Mouse (Mus musculus) testis, adult 10 weeks (tissue): ENCODE data around the gene Fes. TPM values are rescaled to one million over a fixed set of nuclear protein-coding genes. Genes with fewer than 3 reads are reported as not detected.

Source experiments
- polyA plus RNA-seq: library from polyadenylated mRNA; stranded (reverse); fragments of 350-450 nt; fragmentation: Illumina TruSeq; extraction: RNeasy Lipid Tissue Mini Kit (QIAGEN cat#74804); gene quantifications from one replicate; pipeline ENCODE4 v1.2.3, GENCODE M21; 2014; ENCODE audit warnings: low read depth, low replicate concordance

Fes gene
- not detected for polyA plus RNA-seq

DNA sequence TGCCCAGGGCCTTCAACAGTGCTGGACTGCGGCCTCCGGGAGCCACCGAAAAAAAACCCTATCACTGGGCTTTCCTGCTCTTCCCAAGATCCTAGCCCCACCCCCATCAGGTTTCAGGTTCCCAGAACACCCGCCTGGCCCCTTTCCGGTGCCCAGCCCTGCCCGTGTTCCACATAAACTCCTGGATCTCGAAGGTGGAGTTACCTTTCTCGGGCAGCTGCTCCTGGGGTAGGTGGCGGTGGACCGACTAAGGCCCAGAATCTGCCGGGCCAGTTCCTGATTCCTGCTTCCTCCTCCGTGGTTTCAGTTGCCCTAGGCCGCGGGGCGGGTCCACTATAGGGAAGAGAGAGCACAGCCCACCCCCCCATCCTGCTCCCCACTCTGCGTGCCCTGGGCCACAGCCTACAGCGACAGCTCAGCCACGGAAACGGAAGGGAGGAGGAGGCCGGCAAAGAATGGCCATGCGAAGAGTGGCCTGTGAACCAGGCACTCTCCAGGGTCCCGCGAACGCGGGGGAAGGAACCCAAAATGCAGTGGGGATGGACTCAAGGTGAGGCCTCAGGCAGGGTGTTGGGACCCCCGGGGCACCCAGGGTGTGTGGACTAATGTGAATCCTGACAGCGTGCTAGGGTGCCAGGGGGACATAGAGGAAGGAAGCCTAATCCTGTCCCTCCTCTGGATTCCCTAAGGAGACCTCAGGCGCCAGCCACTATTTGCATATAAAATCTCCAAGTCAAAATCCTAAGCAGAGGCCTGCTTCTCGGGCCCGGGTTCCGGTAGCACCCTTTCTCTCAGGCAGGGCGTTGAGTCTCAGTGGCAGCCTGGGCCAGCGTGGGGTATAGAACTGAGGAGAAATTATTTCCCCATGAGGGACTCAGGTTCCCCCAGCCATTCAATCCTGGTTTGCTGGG, at the start of gene Fes:
Gene Fes, minus strand, starts transcription at position 314 of the 911 bp plus-strand sequence.

GRCm38 (mm10) chr7:80405188-80405695, 17.5 kb upstream of the Fes start, which contains the start of gene Furin:
Furin (minus strand) TSS chr7:80405436.

GRCm38 (mm10) chr7:80371041-80371751, 16.6 kb downstream of the Fes start, which contains the start of gene Man2a2:
Man2a2 (minus strand) TSS chr7:80371375.

DNA sequence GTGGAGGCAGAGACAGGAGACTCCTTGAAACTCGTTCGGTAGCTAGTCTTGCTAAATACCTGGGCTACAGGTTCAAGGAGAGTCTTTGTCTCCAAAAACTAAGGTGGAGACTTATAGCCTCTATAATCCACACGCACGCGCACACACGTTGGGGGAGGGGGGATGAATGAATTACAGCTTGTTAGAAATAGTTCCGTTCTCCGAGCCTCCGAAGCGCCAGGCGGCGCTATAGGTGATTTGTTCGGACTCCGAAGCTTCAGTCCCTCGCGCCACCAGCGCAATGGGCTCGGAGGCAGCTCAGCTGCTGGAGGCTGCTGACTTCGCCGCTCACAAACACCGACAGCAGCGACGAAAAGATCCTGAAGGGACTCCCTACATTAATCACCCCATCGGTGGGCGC, 44.9 kb downstream of the Fes start, which contains the start of gene Hddc3:
Gene Hddc3, plus strand, starts transcription at position 247 of the 400 bp plus-strand sequence.

GRCm38 (mm10) chr7:80340793-80341192, 47.0 kb downstream of the Fes start, which contains the start of gene Unc45a:
Unc45a (minus strand) TSS chr7:80341005.

Other genes with a start within 250 kb of the Fes start
- gene Sema4b, start 201.1 kb downstream of the Fes start, polyA plus RNA-seq: 0.67 TPM
- gene Cib1, start 155.1 kb downstream of the Fes start, polyA plus RNA-seq: 49.1 TPM
- gene Gdpgp1, start 155.1 kb downstream of the Fes start, polyA plus RNA-seq: 0.91 TPM
- gene Ttll13, start 141.6 kb downstream of the Fes start, polyA plus RNA-seq: 226 TPM
- 5.7 TPM for gene Ngrn, start 126.7 kb downstream of the Fes start, polyA plus RNA-seq
- 4.8 TPM for gene Vps33b, start 118.3 kb downstream of the Fes start, polyA plus RNA-seq
- gene Prc1, start 93.5 kb downstream of the Fes start, polyA plus RNA-seq: 157 TPM
- 4.5 TPM for gene Rccd1, start 63.5 kb downstream of the Fes start, polyA plus RNA-seq
- 1.2 TPM for gene Unc45a, start 46.9 kb downstream of the Fes start, polyA plus RNA-seq
- 5.7 TPM for gene Hddc3, start 44.8 kb downstream of the Fes start, polyA plus RNA-seq
- gene Man2a2, start 16.6 kb downstream of the Fes start, polyA plus RNA-seq: 14.6 TPM
- 0.48 TPM for gene Furin, start 17.5 kb upstream of the Fes start, polyA plus RNA-seq
- 58.5 TPM for gene Blm, start 147.2 kb upstream of the Fes start, polyA plus RNA-seq